Mouse (Mus musculus): ENCODE measurements around the gene Tspo.

GRCm38 (mm10) chr15:83583419-83584156, 20.2 kb downstream of the Tspo start:
- TF ChIP-seq POLR2A (IDR thresholded peaks at IDR 0.05; ENCODE audit: low read depth, low read length) (no peak), CTCF (IDR thresholded peaks at IDR 0.05; ENCODE audit: extremely low read depth, insufficient read length, insufficient replicate concordance, low read depth, low read length) (peak; percentile 50; the same call in 1 of the 2 replicates)
